Mouse (Mus musculus): Measurements from ENCODE around the gene Sprr2f. TPM values are rescaled to one million over a fixed set of nuclear protein-coding genes. Genes with fewer than 3 reads are reported as not detected.

Sprr2f gene
- polyA plus RNA-seq, 1 experiment, result not detected

GRCm38 (mm10) chr3:92361619-92362018 is 3.4 kb upstream of the Sprr2f start:
- Histone ChIP-seq H3K79me3 (ENCODE audit: low read depth) (no peaks in the 10 kb centered on the region), H3K27me3 (ENCODE audit: control insufficient read depth, insufficient read depth, insufficient read length) (no peaks in the 10 kb centered on the region), H3ac (ENCODE audit: control insufficient read depth, insufficient read length, low read depth) (no peak overlapping the region), H3K4me3 (ENCODE audit: insufficient read depth, poor library complexity, severe bottlenecking) (no peak overlapping the region), H3K79me2 (ENCODE audit: control insufficient read depth, insufficient read depth) (no peaks in the 10 kb centered on the region), H3K36me3 (ENCODE audit: control insufficient read depth, insufficient read depth) (no peaks in the 10 kb centered on the region)
- TF ChIP-seq FOSL1 (IDR thresholded peaks at IDR 0.05; ENCODE audit: insufficient read depth, low read length, poor library complexity, severe bottlenecking) (no peak), CTCF (IDR thresholded peaks at IDR 0.05; ENCODE audit: control insufficient read depth, insufficient read depth, insufficient read length) (no peak), MAX (IDR thresholded peaks at IDR 0.05) (no peak), MYOG (IDR thresholded peaks at IDR 0.05; ENCODE audit: control insufficient read depth, extremely low read depth, insufficient read length) (no peak), CEBPB (IDR thresholded peaks at IDR 0.05; ENCODE audit: low read depth) (no peak), USF1 (IDR thresholded peaks at IDR 0.05; ENCODE audit: low read depth) (no peak), MYOD1 (IDR thresholded peaks at IDR 0.05; ENCODE audit: control insufficient read depth, insufficient read length, low read depth) (no peak)

DNA sequence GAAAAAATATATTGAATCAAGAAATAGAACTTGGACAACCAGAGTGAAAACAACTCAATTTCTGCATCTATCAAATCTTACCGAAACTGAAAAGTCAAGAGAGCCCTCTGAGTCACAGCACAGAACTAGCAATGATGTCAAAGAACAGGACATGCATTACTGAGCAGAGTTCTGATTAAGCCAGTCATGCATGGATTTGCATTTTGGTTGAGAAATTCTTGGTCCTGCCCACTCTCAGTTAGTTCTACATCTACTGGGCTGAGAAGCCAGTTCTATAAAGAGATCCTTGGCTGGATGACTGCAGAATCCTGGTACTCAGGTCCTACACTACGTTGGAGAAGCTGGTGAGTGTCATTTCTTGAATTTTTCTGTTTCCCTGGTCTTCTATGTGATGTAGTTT is 8.6 kb downstream of the Sprr2f start:
- Histone ChIP-seq H3ac (ENCODE audit: control insufficient read depth, insufficient read length, low read depth) (no peak overlapping the region), H3K79me3 (ENCODE audit: low read depth) (no peaks in the 10 kb centered on the region), H3K4me3 (ENCODE audit: insufficient read depth, poor library complexity, severe bottlenecking) (no peak overlapping the region), H3K79me2 (ENCODE audit: control insufficient read depth, insufficient read depth) (no peaks in the 10 kb centered on the region), H3K27me3 (ENCODE audit: control insufficient read depth, insufficient read depth, insufficient read length) (no peaks in the 10 kb centered on the region), H3K36me3 (ENCODE audit: control insufficient read depth, insufficient read depth) (no peaks in the 10 kb centered on the region)
- TF ChIP-seq MYOG (IDR thresholded peaks at IDR 0.05; ENCODE audit: control insufficient read depth, extremely low read depth, insufficient read length) (no peak), USF1 (IDR thresholded peaks at IDR 0.05; ENCODE audit: low read depth) (no peak), MAX (IDR thresholded peaks at IDR 0.05) (no peak), FOSL1 (IDR thresholded peaks at IDR 0.05; ENCODE audit: insufficient read depth, low read length, poor library complexity, severe bottlenecking) (no peak), MYOD1 (IDR thresholded peaks at IDR 0.05; ENCODE audit: control insufficient read depth, insufficient read length, low read depth) (no peak), CEBPB (IDR thresholded peaks at IDR 0.05; ENCODE audit: low read depth) (no peak), CTCF (IDR thresholded peaks at IDR 0.05; ENCODE audit: control insufficient read depth, insufficient read depth, insufficient read length) (no peak)

DNA sequence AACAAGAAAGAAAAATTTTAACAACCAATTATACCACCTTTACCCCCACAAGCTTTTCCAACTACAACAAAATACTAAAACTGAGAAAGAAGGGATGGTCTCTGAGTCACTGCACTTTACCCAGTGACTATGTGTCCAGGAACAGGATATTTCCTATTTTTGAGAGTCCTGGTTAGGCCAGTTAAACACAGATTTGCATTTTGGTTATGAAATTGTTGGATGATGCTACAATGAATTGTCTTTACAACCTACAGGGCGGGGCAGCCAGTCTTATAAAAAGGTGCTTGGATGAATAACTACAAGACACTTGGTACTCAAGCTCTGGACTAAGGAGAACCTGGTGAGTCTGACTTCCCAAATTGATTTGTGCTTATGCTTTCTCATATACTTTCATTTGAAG is 20.4 kb downstream of the Sprr2f start, which contains the start of gene Sprr2h:
Gene Sprr2h (plus strand): TSS at position 301 of the 400 bp plus-strand sequence.
- Histone ChIP-seq H3K27me3 (ENCODE audit: control insufficient read depth, insufficient read depth, insufficient read length) (no peaks in the 10 kb centered on the region), H3ac (ENCODE audit: control insufficient read depth, insufficient read length, low read depth) (no peak within 1 kb of the TSS), H3K36me3 (ENCODE audit: control insufficient read depth, insufficient read depth) (no peaks in the 10 kb centered on the region), H3K79me2 (ENCODE audit: control insufficient read depth, insufficient read depth) (no peaks in the 10 kb centered on the region), H3K4me3 (ENCODE audit: insufficient read depth, poor library complexity, severe bottlenecking) (no peak within 1 kb of the TSS), H3K79me3 (ENCODE audit: low read depth) (no peaks in the 10 kb centered on the region)
- TF ChIP-seq MYOG (IDR thresholded peaks at IDR 0.05; ENCODE audit: control insufficient read depth, extremely low read depth, insufficient read length) (no peak), USF1 (IDR thresholded peaks at IDR 0.05; ENCODE audit: low read depth) (no peak), FOSL1 (IDR thresholded peaks at IDR 0.05; ENCODE audit: insufficient read depth, low read length, poor library complexity, severe bottlenecking) (no peak), CTCF (IDR thresholded peaks at IDR 0.05; ENCODE audit: control insufficient read depth, insufficient read depth, insufficient read length) (no peak), MAX (IDR thresholded peaks at IDR 0.05) (no peak), MYOD1 (IDR thresholded peaks at IDR 0.05; ENCODE audit: control insufficient read depth, insufficient read length, low read depth) (no peak), CEBPB (IDR thresholded peaks at IDR 0.05; ENCODE audit: low read depth) (no peak)

DNA sequence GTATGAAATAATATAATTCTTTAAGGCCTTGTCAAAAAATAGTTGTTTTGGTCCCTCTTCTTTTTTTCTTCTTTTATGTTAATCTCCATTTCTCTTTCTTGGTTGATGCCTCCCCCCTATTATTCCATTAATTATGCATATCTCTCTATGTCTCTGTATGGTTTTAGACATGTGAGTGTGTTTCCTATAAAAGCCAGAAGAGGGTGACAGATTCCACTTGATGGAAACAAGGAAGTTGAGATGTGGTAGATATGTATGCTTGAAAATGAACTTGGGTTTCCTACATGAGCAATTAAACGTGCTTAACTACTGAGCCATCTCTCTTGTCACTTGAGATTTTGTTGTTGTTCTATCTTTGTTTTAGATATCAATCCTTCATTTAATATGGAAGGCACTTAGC is 29.3 kb downstream of the Sprr2f start:
- Histone ChIP-seq H3K36me3 (ENCODE audit: control insufficient read depth, insufficient read depth) (no peaks in the 10 kb centered on the region), H3K27me3 (ENCODE audit: control insufficient read depth, insufficient read depth, insufficient read length) (no peaks in the 10 kb centered on the region), H3K79me2 (ENCODE audit: control insufficient read depth, insufficient read depth) (no peaks in the 10 kb centered on the region), H3ac (ENCODE audit: control insufficient read depth, insufficient read length, low read depth) (no peak overlapping the region), H3K4me3 (ENCODE audit: insufficient read depth, poor library complexity, severe bottlenecking) (no peak overlapping the region), H3K79me3 (ENCODE audit: low read depth) (no peaks in the 10 kb centered on the region)
- TF ChIP-seq MYOG (IDR thresholded peaks at IDR 0.05; ENCODE audit: control insufficient read depth, extremely low read depth, insufficient read length) (no peak), MYOD1 (IDR thresholded peaks at IDR 0.05; ENCODE audit: control insufficient read depth, insufficient read length, low read depth) (no peak), CEBPB (IDR thresholded peaks at IDR 0.05; ENCODE audit: low read depth) (no peak), MAX (IDR thresholded peaks at IDR 0.05) (no peak), FOSL1 (IDR thresholded peaks at IDR 0.05; ENCODE audit: insufficient read depth, low read length, poor library complexity, severe bottlenecking) (no peak), CTCF (IDR thresholded peaks at IDR 0.05; ENCODE audit: control insufficient read depth, insufficient read depth, insufficient read length) (no peak), USF1 (IDR thresholded peaks at IDR 0.05; ENCODE audit: low read depth) (no peak)

DNA sequence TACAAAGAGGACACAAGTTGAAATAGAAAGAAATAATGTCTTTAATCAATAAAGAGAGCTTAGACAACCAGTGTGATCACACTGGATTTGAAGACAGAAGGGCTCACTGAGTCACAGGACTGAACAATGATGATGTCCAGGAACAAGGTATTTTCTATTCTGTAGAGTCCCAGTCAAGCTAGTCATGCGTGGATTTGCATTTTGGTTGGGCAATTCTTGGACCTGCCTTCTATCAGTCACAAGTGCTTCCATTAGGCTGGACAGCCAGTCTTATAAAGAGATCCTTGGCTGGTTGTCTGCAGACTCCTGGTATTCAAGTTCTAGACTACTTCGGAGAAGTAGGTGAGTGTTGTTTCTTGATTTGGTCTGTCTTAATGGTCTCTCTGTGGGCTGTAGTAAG is 42.7 kb downstream of the Sprr2f start, which contains the start of gene Sprr2i:
Gene Sprr2i (plus strand): TSS at position 301 of the 400 bp plus-strand sequence.
- Histone ChIP-seq H3K36me3 (ENCODE audit: control insufficient read depth, insufficient read depth) (no peaks in the 10 kb centered on the region), H3K79me2 (ENCODE audit: control insufficient read depth, insufficient read depth) (no peaks in the 10 kb centered on the region), H3K4me3 (ENCODE audit: insufficient read depth, poor library complexity, severe bottlenecking) (no peak within 1 kb of the TSS), H3ac (ENCODE audit: control insufficient read depth, insufficient read length, low read depth) (no peak within 1 kb of the TSS), H3K27me3 (ENCODE audit: control insufficient read depth, insufficient read depth, insufficient read length) (no peaks in the 10 kb centered on the region), H3K79me3 (ENCODE audit: low read depth) (no peaks in the 10 kb centered on the region)
- no peak for TF ChIP-seq MYOG (IDR thresholded peaks at IDR 0.05; ENCODE audit: control insufficient read depth, extremely low read depth, insufficient read length)
- TF ChIP-seq CEBPB (IDR thresholded peaks at IDR 0.05; ENCODE audit: low read depth), result no peak
- no peak for TF ChIP-seq MYOD1 (IDR thresholded peaks at IDR 0.05; ENCODE audit: control insufficient read depth, insufficient read length, low read depth)
- no peak for TF ChIP-seq USF1 (IDR thresholded peaks at IDR 0.05; ENCODE audit: low read depth)
- no peak for TF ChIP-seq CTCF (IDR thresholded peaks at IDR 0.05; ENCODE audit: control insufficient read depth, insufficient read depth, insufficient read length)
- no peak for TF ChIP-seq MAX (IDR thresholded peaks at IDR 0.05)
- no peak for TF ChIP-seq FOSL1 (IDR thresholded peaks at IDR 0.05; ENCODE audit: insufficient read depth, low read length, poor library complexity, severe bottlenecking)

Other genes starting within 250 kb of the Sprr2f start
- 19.7 TPM for gene Prr9, start 241.2 kb upstream of the Sprr2f start, polyA plus RNA-seq (2012; fragmentation: generic; extraction: Trizol)
- gene Lelp1, start 222.4 kb upstream of the Sprr2f start, polyA plus RNA-seq (2012; fragmentation: generic; extraction: Trizol), result 0.13 TPM
- 0.06 TPM for gene Sprr2a1, start 149.4 kb upstream of the Sprr2f start, polyA plus RNA-seq (2012; fragmentation: generic; extraction: Trizol)
- gene Sprr2a2, start 149.3 kb upstream of the Sprr2f start, polyA plus RNA-seq (2012; fragmentation: generic; extraction: Trizol), result 2.6 TPM
- gene Sprr2a3, start 79.8 kb upstream of the Sprr2f start, polyA plus RNA-seq (2012; fragmentation: generic; extraction: Trizol), result 0.13 TPM
- gene Sprr2b, start 48.6 kb upstream of the Sprr2f start, polyA plus RNA-seq (2012; fragmentation: generic; extraction: Trizol), result 0.11 TPM
- not detected for gene Sprr2d, start 26.0 kb upstream of the Sprr2f start, polyA plus RNA-seq (2012; fragmentation: generic; extraction: Trizol)
- 0.06 TPM for gene Sprr2e, start 13.0 kb upstream of the Sprr2f start, polyA plus RNA-seq (2012; fragmentation: generic; extraction: Trizol)
- 1.8 TPM for gene Sprr2h, start 20.5 kb downstream of the Sprr2f start, polyA plus RNA-seq (2012; fragmentation: generic; extraction: Trizol)
- not detected for gene Sprr2i, start 42.8 kb downstream of the Sprr2f start, polyA plus RNA-seq (2012; fragmentation: generic; extraction: Trizol)
- 0.16 TPM for gene Sprr2j-ps, start 52.9 kb downstream of the Sprr2f start, polyA plus RNA-seq (2012; fragmentation: generic; extraction: Trizol)
- gene Gm9774, start 64.2 kb downstream of the Sprr2f start, polyA plus RNA-seq (2012; fragmentation: generic; extraction: Trizol), result 8.5 TPM
- 4.0 TPM for gene Sprr2k, start 67.4 kb downstream of the Sprr2f start, polyA plus RNA-seq (2012; fragmentation: generic; extraction: Trizol)
- gene Sprr1b, start 73.6 kb downstream of the Sprr2f start, polyA plus RNA-seq (2012; fragmentation: generic; extraction: Trizol), result 0.46 TPM
- gene Sprr3, start 93.5 kb downstream of the Sprr2f start, polyA plus RNA-seq (2012; fragmentation: generic; extraction: Trizol), result not detected
- 23.8 TPM for gene Sprr1a, start 120.7 kb downstream of the Sprr2f start, polyA plus RNA-seq (2012; fragmentation: generic; extraction: Trizol)
- gene Sprr4, start 135.3 kb downstream of the Sprr2f start, polyA plus RNA-seq (2012; fragmentation: generic; extraction: Trizol), result not detected
- gene 2310046K23Rik, start 169.3 kb downstream of the Sprr2f start, polyA plus RNA-seq (2012; fragmentation: generic; extraction: Trizol), result not detected
- 0.04 TPM for gene Ivl, start 208.5 kb downstream of the Sprr2f start, polyA plus RNA-seq (2012; fragmentation: generic; extraction: Trizol)
- not detected for gene Smcp, start 223.8 kb downstream of the Sprr2f start, polyA plus RNA-seq (2012; fragmentation: generic; extraction: Trizol)
- not detected for gene 2210017I01Rik, start 242.3 kb downstream of the Sprr2f start, polyA plus RNA-seq (2012; fragmentation: generic; extraction: Trizol)

All from C2C12 (cell line).